Mouse (Mus musculus): Measurements from ENCODE around the gene Mettl7a3.
"Not testable (repeated sequence)": the region's sequence is repeated elsewhere in the genome, so short reads cannot be mapped to it uniquely, and the experiment has no call there.

- TF ChIP-seq CTCF (IDR thresholded peaks at IDR 0.05; ENCODE audit: insufficient read depth, low read length); POLR2A (IDR thresholded peaks at IDR 0.05; ENCODE audit: borderline replicate concordance, extremely low read depth, low read depth, low read length): not testable (repeated sequence)
Observed at GRCm38 (mm10) chr15:100318014-100318671, 16.6 kb upstream of the Mettl7a3 start.

Data from lung, adult 2 months (tissue).